21 mouse cellular contexts compared by ENCODE assay signal in the genomic region with DNA sequence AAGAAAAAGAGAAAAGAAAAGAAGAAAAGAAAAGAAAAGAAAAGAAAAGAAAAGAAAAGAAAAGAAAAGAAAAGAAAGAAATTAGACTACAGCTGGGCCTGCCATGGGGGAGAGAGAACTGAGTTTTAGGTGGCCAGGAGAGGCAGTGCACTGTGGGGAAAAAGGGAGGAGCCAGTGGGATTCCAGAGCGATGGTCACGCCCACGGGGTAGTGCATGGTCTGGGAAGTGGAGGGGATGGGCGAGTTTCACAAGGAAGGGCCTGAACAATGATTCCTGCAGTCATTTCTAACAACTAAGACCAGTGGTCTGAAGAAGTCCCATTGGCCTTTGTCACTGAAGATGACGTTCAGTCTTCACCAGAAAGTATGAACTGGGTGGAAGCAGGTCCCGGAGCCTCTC.
DNase-seq lines count a peak whose midpoint lies in the region; ATAC-seq and TF ChIP-seq lines count a peak whose summit lies in the region.
"Had no signal": no experiment of that assay in that cellular context is flagged by ENCODE, and none has a peak within 500 bp of the region (broad histone marks: within the 10 kb centered on the region; RNA-seq: fewer than 3 reads in every experiment).

No protein-coding gene starts in this region.

- no peak overlapping the region for H3K27ac ChIP-seq in midbrain, embryonic 11.5 days (ENCODE audit: low read depth, low read length)
- H3K27ac ChIP-seq in midbrain, embryonic 15.5 days: no peak overlapping the region
- H3K27ac ChIP-seq in ES-Bruce4 (ENCODE audit: insufficient read depth, low read length) (peak overlapping the region; percentile 19), ES-E14 (ENCODE audit: insufficient read depth, low read depth, low read length, poor library complexity, severe bottlenecking) (peak overlapping the region; percentile 2; the same call in 1 of the 2 replicates)
- H3K27ac ChIP-seq in liver, postnatal 0 days (ENCODE audit: low read depth): no peak overlapping the region
- H3K27ac ChIP-seq: embryonic facial prominence, embryonic 10.5 days; embryonic facial prominence, embryonic 12.5 days; forebrain, embryonic 13.5 days; forebrain, embryonic 15.5 days had no signal

- no peak for ATAC-seq in midbrain, embryonic 11.5 days (ENCODE audit: low FRiP score)
- ATAC-seq in midbrain, embryonic 15.5 days (replicated peaks): no peak
- no peak for ATAC-seq in liver, postnatal 0 days
- ATAC-seq: forebrain, embryonic 13.5 days; forebrain, embryonic 15.5 days; forebrain, postnatal 0 days had no signal

- no peak for TF ChIP-seq POLR2A in ES-Bruce4 (IDR thresholded peaks at IDR 0.05; ENCODE audit: insufficient read depth, low read length)

- no peak overlapping the region for H3K4me2 ChIP-seq in midbrain, embryonic 11.5 days
- H3K4me2 ChIP-seq in midbrain, embryonic 15.5 days: no peak overlapping the region
- H3K4me2 ChIP-seq in liver, postnatal 0 days (ENCODE audit: low read depth, low read length): no peak overlapping the region
- H3K4me2 ChIP-seq: embryonic facial prominence, embryonic 12.5 days; forebrain, embryonic 13.5 days; forebrain, embryonic 15.5 days had no signal

- H3K27me3 ChIP-seq in midbrain, embryonic 11.5 days (ENCODE audit: control insufficient read depth, insufficient read depth, low read length): no peaks in the 10 kb centered on the region
- H3K27me3 ChIP-seq in midbrain, embryonic 15.5 days (replicated peaks): no peaks in the 10 kb centered on the region
- no peaks in the 10 kb centered on the region for H3K27me3 ChIP-seq in ES-Bruce4 (ENCODE audit: control insufficient read depth, insufficient read depth, low read length, poor library complexity, severe bottlenecking)
- H3K27me3 ChIP-seq in liver, postnatal 0 days (ENCODE audit: insufficient read depth, low read length): no peaks in the 10 kb centered on the region
- H3K27me3 ChIP-seq: embryonic facial prominence, embryonic 12.5 days; forebrain, embryonic 13.5 days; forebrain, embryonic 15.5 days had no signal

- H3K4me3 ChIP-seq in midbrain, embryonic 11.5 days (ENCODE audit: low read depth, low read length): no peak overlapping the region
- H3K4me3 ChIP-seq in midbrain, embryonic 15.5 days: no peak overlapping the region
- H3K4me3 ChIP-seq in ES-Bruce4 (ENCODE audit: low read depth, low read length): peak overlapping the region; percentile 18
- peak overlapping the region; percentile 9 to 67; a peak in 3 of 4 replicates for H3K4me3 ChIP-seq in ES-E14 (ENCODE audit: insufficient read depth in 1 of 2, low read depth in 1 of 2, low read length in 2 of 2, poor library complexity in 1 of 2, severe bottlenecking in 1 of 2)
- H3K4me3 ChIP-seq in liver, postnatal 0 days (ENCODE audit: low read depth, low read length): no peak overlapping the region
- H3K4me3 ChIP-seq: embryonic facial prominence, embryonic 10.5 days; embryonic facial prominence, embryonic 12.5 days; forebrain, embryonic 13.5 days; forebrain, embryonic 15.5 days had no signal

- in situ Hi-C loops in ES-E14 (cut with MboI; ENCODE audit: low sequenced_read_pairs in 2 of 2, unreplicated experiment in 2 of 2): no loop called here

- H3K4me1 ChIP-seq in midbrain, embryonic 11.5 days (ENCODE audit: control insufficient read depth, insufficient read depth, low read length): no peaks in the 10 kb centered on the region
- no peaks in the 10 kb centered on the region for H3K4me1 ChIP-seq in midbrain, embryonic 15.5 days
- peaks cover 10% of the 10 kb centered on the region for H3K4me1 ChIP-seq in ES-Bruce4 (ENCODE audit: control insufficient read depth, insufficient read depth, low read length)
- H3K4me1 ChIP-seq in ES-E14 (ENCODE audit: control insufficient read depth in 2 of 2, insufficient read depth in 2 of 2, low read length in 2 of 2, poor library complexity in 1 of 2): peaks cover 14 to 18% of the 10 kb centered on the region in 2 experiments; a peak in 3 of 4 replicates
- peaks cover 4% of the 10 kb centered on the region for H3K4me1 ChIP-seq in liver, postnatal 0 days (ENCODE audit: insufficient read depth)
- H3K4me1 ChIP-seq: embryonic facial prominence, embryonic 10.5 days; embryonic facial prominence, embryonic 12.5 days; forebrain, embryonic 13.5 days; forebrain, embryonic 15.5 days had no signal

- 51% methylated on average over 6 of the region's 6 CpGs for WGBS in midbrain, embryonic 11.5 days
- 68% methylated on average over 6 of the region's 6 CpGs for WGBS in midbrain, embryonic 15.5 days
- WGBS in liver, postnatal 0 days (ENCODE audit: insufficient replicate concordance): 74% methylated on average over 6 of the region's 6 CpGs

- DNase-seq in midbrain, embryonic 11.5 days (ENCODE audit: low spot score, missing footprints): peak; percentile 6
- DNase-seq in ES-E14 (ENCODE audit: low read depth, low spot score) (peak; percentile 79), ZHBTc4 (ENCODE audit: low read depth, low spot score) (peak; percentile 91)
- no peak for DNase-seq in spleen, postnatal 4 days (ENCODE audit: low spot score in 2 of 2)
- no peak for DNase-seq in gastrocnemius, postnatal 10 days
- DNase-seq in liver, postnatal 0 days: no peak
- DNase-seq: adrenal gland, adult 2 months; adrenal gland, postnatal 10 days; adrenal gland, postnatal 25 days; cerebellum, adult 11 months; cerebellum, adult 18-20 months; cerebellum, adult 9-10 months; cerebellum, postnatal 10 days; cerebellum, postnatal 25 days; forebrain, postnatal 0 days had no signal

- H3K9ac ChIP-seq in midbrain, embryonic 11.5 days (ENCODE audit: low read length): no peak overlapping the region
- no peak overlapping the region for H3K9ac ChIP-seq in midbrain, embryonic 15.5 days
- peak overlapping the region; percentile 6; the same call in 1 of the 2 replicates for H3K9ac ChIP-seq in ES-Bruce4 (ENCODE audit: low read depth, poor library complexity, severe bottlenecking)
- no peak overlapping the region for H3K9ac ChIP-seq in ES-E14 (ENCODE audit: insufficient read depth, low read depth, low read length, poor library complexity, severe bottlenecking)
- H3K9ac ChIP-seq in liver, postnatal 0 days (replicated peaks): no peak overlapping the region
- H3K9ac ChIP-seq: embryonic facial prominence, embryonic 12.5 days; forebrain, embryonic 13.5 days; forebrain, embryonic 15.5 days; forebrain, postnatal 0 days had no signal

- no peaks in the 10 kb centered on the region for H3K9me3 ChIP-seq in midbrain, embryonic 11.5 days (ENCODE audit: control insufficient read depth, low read length)
- no peaks in the 10 kb centered on the region for H3K9me3 ChIP-seq in midbrain, embryonic 15.5 days
- no peaks in the 10 kb centered on the region for H3K9me3 ChIP-seq in ES-Bruce4 (replicated peaks; ENCODE audit: control insufficient read depth, insufficient read depth, low read length, poor library complexity, severe bottlenecking)
- no peaks in the 10 kb centered on the region for H3K9me3 ChIP-seq in ES-E14 (ENCODE audit: control insufficient read depth, insufficient read depth, low read depth, low read length)
- no peaks in the 10 kb centered on the region for H3K9me3 ChIP-seq in liver, postnatal 0 days (ENCODE audit: low read length)
- H3K9me3 ChIP-seq: embryonic facial prominence, embryonic 10.5 days; embryonic facial prominence, embryonic 12.5 days; forebrain, embryonic 13.5 days; forebrain, embryonic 15.5 days had no signal

- no peaks in the 10 kb centered on the region for H3K36me3 ChIP-seq in midbrain, embryonic 11.5 days (ENCODE audit: control insufficient read depth, insufficient read depth, low read length)
- H3K36me3 ChIP-seq in midbrain, embryonic 15.5 days (replicated peaks): no peaks in the 10 kb centered on the region
- H3K36me3 ChIP-seq in ES-Bruce4 (ENCODE audit: control insufficient read depth, insufficient read depth, low read length, poor library complexity, severe bottlenecking): no peaks in the 10 kb centered on the region
- no peaks in the 10 kb centered on the region for H3K36me3 ChIP-seq in ES-E14 (ENCODE audit: control insufficient read depth, insufficient read depth, low read length, poor library complexity, severe bottlenecking)
- H3K36me3 ChIP-seq in liver, postnatal 0 days (replicated peaks; ENCODE audit: insufficient read depth, low read length): no peaks in the 10 kb centered on the region
- H3K36me3 ChIP-seq: embryonic facial prominence, embryonic 10.5 days; embryonic facial prominence, embryonic 12.5 days; forebrain, embryonic 15.5 days had no signal

- TF ChIP-seq CTCF in ES-Bruce4 (IDR thresholded peaks at IDR 0.05; ENCODE audit: low read depth, low read length): no peak
- TF ChIP-seq CTCF in liver, postnatal 0 days (IDR thresholded peaks at IDR 0.05; ENCODE audit: low read depth): no peak

- TF ChIP-seq EP300 in ES-Bruce4 (IDR thresholded peaks at IDR 0.05; ENCODE audit: insufficient read depth, low read depth, low read length): no peak
- TF ChIP-seq EP300 in liver, postnatal 0 days (IDR thresholded peaks at IDR 0.05; ENCODE audit: low read depth): no peak

TF ChIP-seq in ES-E14, 5 proteins besides CTCF, POLR2A, EP300 and RAD21:
- no peak for TF ChIP-seq ZC3H11A (IDR thresholded peaks at IDR 0.05; ENCODE audit: borderline replicate concordance, low read depth, low read length)
- TF ChIP-seq CHD2 (IDR thresholded peaks at IDR 0.05; ENCODE audit: low read depth, low read length): no peak
- no peak for TF ChIP-seq ZNF384 (IDR thresholded peaks at IDR 0.05; ENCODE audit: low read depth, low read length)
- no peak for TF ChIP-seq MAFK (IDR thresholded peaks at IDR 0.05; ENCODE audit: insufficient read depth, low read depth, low read length)
- TF ChIP-seq HCFC1 (IDR thresholded peaks at IDR 0.05; ENCODE audit: borderline replicate concordance, insufficient read depth, low read length): no peak

Comparison
In these comparisons a context has a peak if more than half of its experiments do, and no peak if none do; other contexts are left out.
1. DNase-seq: peak in midbrain, embryonic 11.5 days (single experiment), ES-E14 (single experiment) and ZHBTc4 (single experiment); none in spleen, postnatal 4 days (0 of 2), gastrocnemius, postnatal 10 days (single experiment) and liver, postnatal 0 days (single experiment).
2. H3K27ac ChIP-seq: peak in ES-Bruce4 (single experiment) and ES-E14 (single experiment); none in midbrain, embryonic 11.5 days (single experiment), midbrain, embryonic 15.5 days (single experiment) and liver, postnatal 0 days (single experiment).
3. H3K4me3 ChIP-seq: peak in ES-Bruce4 (single experiment) and ES-E14 (2 of 2); none in midbrain, embryonic 11.5 days (single experiment), midbrain, embryonic 15.5 days (single experiment) and liver, postnatal 0 days (single experiment).